Mouse (Mus musculus) central nervous system, embryonic 14 days (tissue): Measurements from ENCODE around the gene Slc1a5. TPM values are rescaled to one million over a fixed set of nuclear protein-coding genes. Genes with fewer than 3 reads are reported as not detected.

Source experiments
- polyA plus RNA-seq: library from polyadenylated mRNA; depleted of rRNA; stranded (reverse); fragments of >200 nt; gene quantifications from 2 replicates; pipeline ENCODE4 v1.2.3, GENCODE M21; 2012; rRNA removed

Gene Slc1a5
- polyA plus RNA-seq = 28.1 and 32.5 TPM in 2 replicates

GRCm38 (mm10) chr7:16780825-16781554 lies at the start of gene Slc1a5:
TSS of gene Slc1a5 (plus strand) at chr7:16781340.

GRCm38 (mm10) chr7:16738073-16738696 lies 43.0 kb upstream of the Slc1a5 start, which contains the start of gene Ap2s1:
TSS of gene Ap2s1 (plus strand) at chr7:16738410.

GRCm38 (mm10) chr7:16815351-16815941 lies 34.3 kb downstream of the Slc1a5 start, which contains the start of gene Strn4:
TSS of gene Strn4 (plus strand) at chr7:16815889.

GRCm38 (mm10) chr7:16816475-16817122 lies 35.5 kb downstream of the Slc1a5 start, which contains the start of gene Fkrp:
TSS of gene Fkrp (minus strand) at chr7:16816732.

GRCm38 (mm10) chr7:16842645-16843063 lies 61.5 kb downstream of the Slc1a5 start, which contains the start of gene Prkd2:
TSS of gene Prkd2 (plus strand) at chr7:16842902.

Other genes with a start within 250 kb of the Slc1a5 start
- gene Arhgap35, start 166.3 kb upstream of the Slc1a5 start, polyA plus RNA-seq = 42.4 and 46.2 TPM in 2 replicates
- not detected in 2 replicates for gene Ceacam15, start 105.6 kb upstream of the Slc1a5 start, polyA plus RNA-seq
- not detected in 2 replicates for gene Ceacam9, start 59.4 kb upstream of the Slc1a5 start, polyA plus RNA-seq
- gene Ap2s1, start 42.9 kb upstream of the Slc1a5 start, polyA plus RNA-seq = 389 and 393 TPM in 2 replicates
- 249 and 272 TPM in 2 replicates for gene Strn4, start 34.5 kb downstream of the Slc1a5 start, polyA plus RNA-seq
- gene Fkrp, start 35.4 kb downstream of the Slc1a5 start, polyA plus RNA-seq = 38.0 and 40.7 TPM in 2 replicates
- gene Prkd2, start 61.6 kb downstream of the Slc1a5 start, polyA plus RNA-seq = 13.3 and 16.4 TPM in 2 replicates
- gene Dact3, start 94.0 kb downstream of the Slc1a5 start, polyA plus RNA-seq = 34.5 and 44.4 TPM in 2 replicates
- gene Gng8, start 110.4 kb downstream of the Slc1a5 start, polyA plus RNA-seq = 14.1 and 22.2 TPM in 2 replicates
- 0.52 and 1.1 TPM in 2 replicates for gene Ptgir, start 125.2 kb downstream of the Slc1a5 start, polyA plus RNA-seq
- 537 and 560 TPM in 2 replicates for gene Calm3, start 142.8 kb downstream of the Slc1a5 start, polyA plus RNA-seq
- 53.0 and 56.7 TPM in 2 replicates for gene Pnmal2, start 163.3 kb downstream of the Slc1a5 start, polyA plus RNA-seq
- gene Pnmal1, start 178.3 kb downstream of the Slc1a5 start, polyA plus RNA-seq = 23.7 and 27.1 TPM in 2 replicates
- 7.9 and 10.3 TPM in 2 replicates for gene Gm42372, start 201.7 kb downstream of the Slc1a5 start, polyA plus RNA-seq
- 7.7 and 13.6 TPM in 2 replicates for gene Ccdc8, start 211.4 kb downstream of the Slc1a5 start, polyA plus RNA-seq
- gene Ppp5c, start 246.6 kb downstream of the Slc1a5 start, polyA plus RNA-seq = 158 and 178 TPM in 2 replicates